Mouse (Mus musculus): ENCODE data around the gene Gm8909.
"Not testable (repeated sequence)": the region's sequence is repeated elsewhere in the genome, so short reads cannot be mapped to it uniquely, and the experiment has no call there.

DNA sequence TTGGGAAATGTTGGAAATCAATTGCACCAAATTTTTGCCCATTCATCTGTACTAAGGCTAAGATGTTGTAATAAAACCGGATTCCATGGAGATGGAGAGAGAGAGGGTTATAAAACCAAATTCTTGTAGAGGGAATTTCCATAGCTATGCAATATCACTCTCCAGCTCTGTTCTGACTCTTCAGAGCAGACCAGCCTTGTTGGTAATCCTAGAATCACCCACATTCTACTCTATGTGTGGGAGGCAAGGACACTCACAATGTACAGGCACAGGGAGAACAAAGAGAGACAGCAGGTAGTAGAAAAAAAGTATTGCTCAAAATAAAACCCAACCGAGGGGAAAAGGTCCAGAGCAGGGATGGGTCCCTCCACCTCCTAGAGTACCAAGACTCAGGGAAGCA is 7.8 kb upstream of the Gm8909 start:
- not testable (repeated sequence) for TF ChIP-seq CTCF (conservative IDR thresholded peaks at IDR 0.05; ENCODE audit: low read length); NANOG (IDR thresholded peaks at IDR 0.05; ENCODE audit: borderline replicate concordance, low read length)

Data from E14TG2a.4 (cell line).